Mouse (Mus musculus) right cerebral cortex, postnatal 36 days (tissue): ENCODE results near the gene Fkbp5.
"Not testable (repeated sequence)": the region's sequence is repeated elsewhere in the genome, so short reads cannot be mapped to it uniquely, and the experiment has no call there.

ENCODE experiments used
- DNase-seq, 2 experiments: peaks; one replicate each; pipeline ENCODE4 v3.0.0; 2022; ENCODE audit warnings: low spot score in 2 of 2, mixed read lengths in 1 of 2

Fkbp5 gene

GRCm38 (mm10) chr17:28373821-28374220, 143.5 kb downstream of the Fkbp5 start:
- no peak for DNase-seq

- no peak for DNase-seq
Observed at GRCm38 (mm10) chr17:28371941-28372340, 145.4 kb downstream of the Fkbp5 start.

GRCm38 (mm10) chr17:28371286-28371685, 146.0 kb downstream of the Fkbp5 start:
- no peak for DNase-seq

- no peak for DNase-seq
Observed at GRCm38 (mm10) chr17:28369056-28369455, 148.3 kb downstream of the Fkbp5 start.

- DNase-seq: no peak
Observed at GRCm38 (mm10) chr17:28368449-28368848, 148.9 kb downstream of the Fkbp5 start.

GRCm38 (mm10) chr17:28365122-28365521, 152.2 kb downstream of the Fkbp5 start, which contains the start of gene Tulp1:
Tulp1 (minus strand) TSS chr17:28365222.
- DNase-seq: no peak

GRCm38 (mm10) chr17:28363507-28363906, 153.8 kb downstream of the Fkbp5 start:
- DNase-seq: no peak

- no peak for DNase-seq
Observed at GRCm38 (mm10) chr17:28362653-28363292, 154.6 kb downstream of the Fkbp5 start.

GRCm38 (mm10) chr17:28361921-28362652, 155.2 kb downstream of the Fkbp5 start:
- DNase-seq: no peak

GRCm38 (mm10) chr17:28360531-28361277, 156.6 kb downstream of the Fkbp5 start:
- DNase-seq: no peak

GRCm38 (mm10) chr17:28358576-28359261, 158.6 kb downstream of the Fkbp5 start:
- DNase-seq: not testable (repeated sequence)

- no peak for DNase-seq
Observed at GRCm38 (mm10) chr17:28355871-28356270, 161.5 kb downstream of the Fkbp5 start.

- no peak for DNase-seq
Observed at GRCm38 (mm10) chr17:28352018-28352417, 165.3 kb downstream of the Fkbp5 start.

- no peak for DNase-seq
Observed at GRCm38 (mm10) chr17:28351353-28351890, 165.9 kb downstream of the Fkbp5 start.

GRCm38 (mm10) chr17:28350466-28351352, 166.6 kb downstream of the Fkbp5 start, which contains the start of gene Tead3:
Tead3 (minus strand) TSS chr17:28350817.
- DNase-seq: no peak

GRCm38 (mm10) chr17:28349901-28350465, 167.3 kb downstream of the Fkbp5 start:
- DNase-seq: no peak

- DNase-seq: no peak
Observed at GRCm38 (mm10) chr17:28349264-28349880, 168.0 kb downstream of the Fkbp5 start.
